Mouse (Mus musculus): ENCODE data around the gene Vwf. TPM values are rescaled to one million over a fixed set of nuclear protein-coding genes. Genes with fewer than 3 reads are reported as not detected.

Gene Vwf
- polyA plus RNA-seq, 1 experiment from 2014 or later = 9.0 TPM

DNA sequence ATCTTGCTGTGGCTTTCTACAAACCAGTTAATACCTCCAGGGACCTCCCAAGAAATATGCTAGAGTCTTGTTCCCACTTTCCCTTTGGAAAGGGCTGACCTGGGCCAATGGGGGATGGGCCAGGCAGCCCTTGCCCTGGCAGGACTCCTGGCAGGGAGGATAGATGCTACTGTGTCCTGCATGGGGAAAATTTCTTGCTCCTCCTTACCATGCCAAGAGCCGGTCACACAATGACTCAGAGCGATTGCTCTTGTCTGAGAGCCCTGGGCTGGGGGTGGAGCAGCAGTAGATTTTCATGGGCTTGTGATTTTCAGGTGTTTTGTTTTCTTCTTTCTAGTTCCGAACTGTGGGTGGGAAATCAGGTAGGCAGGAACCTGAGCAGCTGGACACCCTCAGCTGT, 39.0 kb downstream of the Vwf start:
- Histone ChIP-seq H3K4me2 (ENCODE audit: low read depth, low read length, severe bottlenecking) (no peak overlapping the region), H3K27me3 (ENCODE audit: control insufficient read depth, insufficient read depth, low read length) (no peaks in the 10 kb centered on the region), H3K9me3 (ENCODE audit: control insufficient read depth, low read length) (no peaks in the 10 kb centered on the region), H3K27ac (ENCODE audit: low read depth, low read length) (no peak overlapping the region), H3K4me3 (ENCODE audit: low read depth, low read length) (no peak overlapping the region), H3K36me3 (ENCODE audit: control insufficient read depth, insufficient read depth, low read length) (no peaks in the 10 kb centered on the region), H3K9ac (ENCODE audit: low read length) (0 out of 2 replicates have a peak overlapping the region, but pooled peaks have one; percentile 14), H3K4me1 (replicated peaks; ENCODE audit: control insufficient read depth, insufficient read depth, low read length) (no peaks in the 10 kb centered on the region)
- DNase-seq (ENCODE audit: low spot score) = no peak
- ATAC-seq (replicated peaks; ENCODE audit: low FRiP score) = no peak
- WGBS = 58% methylated on average over 3 of the region's 3 CpGs

DNA sequence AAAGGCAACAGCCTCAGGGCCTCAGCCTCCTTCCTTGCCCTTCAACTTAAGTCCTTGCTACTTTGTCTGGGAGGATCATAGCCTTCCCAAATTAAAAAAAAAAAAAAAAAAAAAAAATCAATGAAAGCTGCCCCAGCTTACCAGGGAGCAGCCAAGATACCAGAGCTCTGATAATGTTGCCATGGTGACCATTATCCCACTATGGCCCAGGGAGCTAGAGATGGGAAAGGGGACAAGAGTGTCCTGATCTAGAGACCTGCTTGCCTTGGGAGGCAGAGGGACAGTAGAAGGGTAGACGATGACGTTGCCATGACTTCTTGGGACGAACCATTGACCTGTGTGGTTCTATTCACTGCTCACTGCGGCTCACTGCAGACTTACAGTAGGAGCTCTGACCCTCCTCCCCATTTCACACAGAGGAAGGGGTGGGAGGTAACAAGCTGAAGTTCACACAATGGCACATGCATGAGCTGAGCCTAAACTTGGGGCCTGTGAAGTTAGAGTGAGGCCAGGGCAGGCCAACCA, 39.5 kb downstream of the Vwf start:
- Histone ChIP-seq H3K9ac (ENCODE audit: low read length) (no peak overlapping the region), H3K36me3 (ENCODE audit: control insufficient read depth, insufficient read depth, low read length) (no peaks in the 10 kb centered on the region), H3K4me3 (ENCODE audit: low read depth, low read length) (no peak overlapping the region), H3K4me2 (ENCODE audit: low read depth, low read length, severe bottlenecking) (no peak overlapping the region), H3K9me3 (ENCODE audit: control insufficient read depth, low read length) (no peaks in the 10 kb centered on the region), H3K27me3 (ENCODE audit: control insufficient read depth, insufficient read depth, low read length) (no peaks in the 10 kb centered on the region), H3K27ac (ENCODE audit: low read depth, low read length) (no peak overlapping the region), H3K4me1 (replicated peaks; ENCODE audit: control insufficient read depth, insufficient read depth, low read length) (no peaks in the 10 kb centered on the region)
- DNase-seq (ENCODE audit: low spot score) (no peak), ATAC-seq (replicated peaks; ENCODE audit: low FRiP score) (0 out of 2 replicates have a peak, but pooled peaks have one; percentile 15)
- WGBS = 76% methylated on average over 4 of the region's 4 CpGs

DNA sequence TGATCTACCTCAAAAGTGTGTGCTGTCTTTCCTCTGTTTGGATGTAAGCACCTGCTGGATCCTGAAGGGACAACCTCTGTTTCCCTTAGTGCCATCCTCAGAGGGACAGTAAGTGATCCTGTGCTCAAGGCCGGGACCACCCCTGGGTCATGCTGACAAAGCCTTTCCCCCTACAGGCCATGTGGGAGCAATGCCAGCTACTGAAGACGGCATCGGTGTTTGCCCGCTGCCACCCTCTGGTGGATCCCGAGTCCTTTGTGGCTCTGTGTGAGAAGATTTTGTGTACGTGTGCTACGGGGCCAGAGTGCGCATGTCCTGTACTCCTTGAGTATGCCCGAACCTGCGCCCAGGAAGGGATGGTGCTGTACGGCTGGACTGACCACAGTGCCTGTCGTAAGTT, 41.7 kb downstream of the Vwf start:
- 91% methylated on average over 12 of the region's 12 CpGs for WGBS
- Histone ChIP-seq H3K4me3 (ENCODE audit: low read depth, low read length) (no peak overlapping the region), H3K4me2 (ENCODE audit: low read depth, low read length, severe bottlenecking) (no peak overlapping the region), H3K9ac (ENCODE audit: low read length) (no peak overlapping the region), H3K4me1 (replicated peaks; ENCODE audit: control insufficient read depth, insufficient read depth, low read length) (no peaks in the 10 kb centered on the region), H3K9me3 (ENCODE audit: control insufficient read depth, low read length) (no peaks in the 10 kb centered on the region), H3K27me3 (ENCODE audit: control insufficient read depth, insufficient read depth, low read length) (no peaks in the 10 kb centered on the region), H3K36me3 (ENCODE audit: control insufficient read depth, insufficient read depth, low read length) (no peaks in the 10 kb centered on the region), H3K27ac (ENCODE audit: low read depth, low read length) (no peak overlapping the region)
- ATAC-seq (replicated peaks; ENCODE audit: low FRiP score) (no peak), DNase-seq (ENCODE audit: low spot score) (no peak)

DNA sequence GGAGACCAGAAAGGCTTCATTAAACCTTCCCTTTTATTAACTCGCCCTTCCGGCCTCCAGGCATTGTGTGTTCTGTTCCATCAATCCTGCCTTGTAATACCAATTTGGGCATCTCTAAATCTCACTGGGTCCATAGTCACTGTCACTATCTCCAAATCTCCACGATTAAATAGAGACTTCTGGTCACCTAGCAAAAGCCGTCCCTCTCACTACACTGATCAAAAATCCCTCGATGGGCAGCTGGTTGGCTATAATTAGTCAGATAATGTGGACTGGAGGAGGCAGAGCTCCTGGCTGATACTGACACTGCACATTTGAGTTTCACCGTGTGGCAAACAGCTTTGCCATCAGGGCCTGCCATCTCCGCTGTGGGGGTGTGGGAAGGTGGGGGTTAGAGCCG, 42.5 kb downstream of the Vwf start:
- no peak overlapping the region for H3K4me2 ChIP-seq (ENCODE audit: low read depth, low read length, severe bottlenecking)

DNA sequence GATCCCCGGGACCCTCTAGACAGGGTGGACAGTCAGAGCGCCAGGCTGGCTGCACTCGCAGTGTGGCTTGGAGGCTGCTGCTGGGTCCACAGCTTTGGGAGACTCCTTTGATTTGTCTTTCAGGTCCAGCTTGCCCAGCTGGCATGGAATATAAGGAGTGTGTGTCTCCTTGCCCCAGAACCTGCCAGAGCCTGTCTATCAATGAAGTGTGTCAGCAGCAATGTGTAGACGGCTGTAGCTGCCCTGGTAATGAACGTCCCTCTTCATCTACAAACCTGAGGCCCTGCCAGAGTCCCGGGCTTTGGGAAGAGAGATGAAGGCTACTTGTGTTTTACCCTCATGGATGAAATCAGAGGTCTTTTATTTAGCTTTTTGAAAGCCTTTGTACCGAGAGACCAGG, 43.5 kb downstream of the Vwf start:
- Histone ChIP-seq H3K9me3 (ENCODE audit: control insufficient read depth, low read length) (no peaks in the 10 kb centered on the region), H3K27me3 (ENCODE audit: control insufficient read depth, insufficient read depth, low read length) (no peaks in the 10 kb centered on the region), H3K4me1 (replicated peaks; ENCODE audit: control insufficient read depth, insufficient read depth, low read length) (no peaks in the 10 kb centered on the region), H3K27ac (ENCODE audit: low read depth, low read length) (no peak overlapping the region), H3K9ac (ENCODE audit: low read length) (no peak overlapping the region), H3K36me3 (ENCODE audit: control insufficient read depth, insufficient read depth, low read length) (no peaks in the 10 kb centered on the region), H3K4me3 (ENCODE audit: low read depth, low read length) (no peak overlapping the region), H3K4me2 (ENCODE audit: low read depth, low read length, severe bottlenecking) (no peak overlapping the region)
- ATAC-seq (replicated peaks; ENCODE audit: low FRiP score) (no peak), DNase-seq (ENCODE audit: low spot score) (no peak)
- 88% methylated on average over 7 of the region's 7 CpGs for WGBS

More for the DNA sequence above, 42.5 kb downstream of the Vwf start:
- Histone ChIP-seq H3K4me3 (ENCODE audit: low read depth, low read length) (no peak overlapping the region), H3K27me3 (ENCODE audit: control insufficient read depth, insufficient read depth, low read length) (no peaks in the 10 kb centered on the region), H3K9me3 (ENCODE audit: control insufficient read depth, low read length) (no peaks in the 10 kb centered on the region), H3K27ac (ENCODE audit: low read depth, low read length) (no peak overlapping the region), H3K4me1 (replicated peaks; ENCODE audit: control insufficient read depth, insufficient read depth, low read length) (no peaks in the 10 kb centered on the region), H3K9ac (ENCODE audit: low read length) (no peak overlapping the region), H3K36me3 (ENCODE audit: control insufficient read depth, insufficient read depth, low read length) (no peaks in the 10 kb centered on the region)
- WGBS = 85% methylated on average over 8 of the region's 8 CpGs
- ATAC-seq (replicated peaks; ENCODE audit: low FRiP score) = no peak
- no peak for DNase-seq (ENCODE audit: low spot score)

DNA sequence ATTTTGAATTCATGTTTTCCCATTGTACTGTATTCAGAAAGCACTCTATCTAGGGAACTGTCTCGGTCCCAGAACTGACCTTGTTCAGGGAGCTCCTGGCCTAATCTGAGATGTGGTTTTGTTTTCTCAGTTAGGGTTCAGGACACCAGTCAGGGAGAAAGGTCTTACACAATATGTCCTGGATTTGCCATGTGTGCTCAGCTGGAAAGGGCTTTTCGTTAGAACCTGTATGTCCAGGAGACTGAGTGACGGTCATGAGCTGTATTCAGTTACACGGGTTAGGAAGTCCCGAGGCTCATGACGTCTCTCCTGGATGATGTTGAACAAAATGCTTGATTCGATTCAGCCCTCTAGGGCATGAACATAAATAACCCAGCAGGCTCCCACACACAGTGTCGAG, 43.9 kb downstream of the Vwf start:
- no peak overlapping the region for H3K4me3 ChIP-seq (ENCODE audit: low read depth, low read length)
- 78% methylated on average over 8 of the region's 8 CpGs for WGBS
- no peak for DNase-seq (ENCODE audit: low spot score)

DNA sequence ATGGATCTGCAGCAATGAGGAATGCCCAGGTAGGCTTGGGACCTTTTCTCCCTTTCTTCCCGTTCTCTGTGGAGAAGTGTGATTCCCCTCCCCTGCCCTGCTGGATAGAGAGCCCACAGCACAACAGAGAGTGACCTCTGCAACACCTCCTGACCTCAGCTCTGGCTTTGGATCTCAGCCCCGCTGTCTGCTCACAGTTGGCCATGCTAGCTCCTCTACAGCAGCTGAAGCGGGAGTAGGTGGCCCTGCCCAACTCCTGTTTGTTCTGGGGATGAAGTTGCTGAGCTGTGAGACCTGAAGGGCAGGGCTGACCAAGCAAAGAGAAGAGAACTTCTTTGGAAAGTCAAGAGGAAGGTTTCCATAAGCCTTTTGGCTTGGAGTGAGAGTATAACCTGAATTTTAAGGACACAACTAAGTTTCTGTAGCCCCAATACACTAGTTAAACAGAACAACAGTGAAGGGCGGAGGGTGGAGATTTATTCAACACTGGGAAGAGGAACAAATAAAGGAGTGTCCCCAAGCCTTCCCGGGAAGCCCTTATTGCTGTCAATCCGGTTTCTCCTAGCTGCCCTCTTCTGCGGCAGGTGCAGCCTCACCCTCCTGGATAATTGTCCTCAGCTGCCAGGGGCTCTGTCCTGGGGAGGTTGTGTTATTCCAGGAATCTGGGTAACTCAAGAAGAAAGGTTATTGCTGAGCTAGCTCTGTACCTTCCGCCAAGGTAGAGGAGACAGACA, 45.2 kb downstream of the Vwf start:
- Histone ChIP-seq H3K9me3 (ENCODE audit: control insufficient read depth, low read length) (no peaks in the 10 kb centered on the region), H3K4me2 (ENCODE audit: low read depth, low read length, severe bottlenecking) (no peak overlapping the region), H3K9ac (ENCODE audit: low read length) (no peak overlapping the region), H3K27me3 (ENCODE audit: control insufficient read depth, insufficient read depth, low read length) (no peaks in the 10 kb centered on the region), H3K27ac (ENCODE audit: low read depth, low read length) (no peak overlapping the region), H3K36me3 (ENCODE audit: control insufficient read depth, insufficient read depth, low read length) (no peaks in the 10 kb centered on the region), H3K4me1 (replicated peaks; ENCODE audit: control insufficient read depth, insufficient read depth, low read length) (no peaks in the 10 kb centered on the region), H3K4me3 (ENCODE audit: low read depth, low read length) (no peak overlapping the region)
- 72% methylated on average over 8 of the region's 8 CpGs for WGBS
- ATAC-seq (replicated peaks; ENCODE audit: low FRiP score) = no peak
- DNase-seq (ENCODE audit: low spot score) = no peak

More for the DNA sequence above, 43.9 kb downstream of the Vwf start:
- Histone ChIP-seq H3K9ac (ENCODE audit: low read length) (no peak overlapping the region), H3K27me3 (ENCODE audit: control insufficient read depth, insufficient read depth, low read length) (no peaks in the 10 kb centered on the region), H3K36me3 (ENCODE audit: control insufficient read depth, insufficient read depth, low read length) (no peaks in the 10 kb centered on the region), H3K4me2 (ENCODE audit: low read depth, low read length, severe bottlenecking) (no peak overlapping the region), H3K9me3 (ENCODE audit: control insufficient read depth, low read length) (no peaks in the 10 kb centered on the region), H3K27ac (ENCODE audit: low read depth, low read length) (no peak overlapping the region), H3K4me1 (replicated peaks; ENCODE audit: control insufficient read depth, insufficient read depth, low read length) (no peaks in the 10 kb centered on the region)
- ATAC-seq (replicated peaks; ENCODE audit: low FRiP score) = no peak

DNA sequence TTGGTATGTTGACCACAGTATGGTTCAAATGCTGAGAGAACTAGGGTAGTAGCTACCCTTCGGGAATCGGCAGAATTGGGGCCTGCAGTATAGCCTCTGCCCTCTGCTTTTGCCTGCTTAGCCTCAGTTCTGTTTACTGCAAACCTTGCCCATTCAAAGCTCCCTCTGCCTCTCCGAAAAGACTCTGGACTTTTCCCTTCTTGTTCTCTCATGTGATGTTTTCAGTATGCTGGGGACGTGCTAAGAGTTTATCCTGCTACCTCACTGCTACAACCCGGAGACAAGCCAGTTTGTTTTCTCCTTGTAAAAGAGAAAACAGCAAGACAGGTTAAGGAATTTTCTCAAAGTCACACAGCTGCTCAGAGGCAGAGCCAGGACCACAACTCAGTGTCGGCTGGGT, 46.0 kb downstream of the Vwf start:
- Histone ChIP-seq H3K4me1 (replicated peaks; ENCODE audit: control insufficient read depth, insufficient read depth, low read length) (no peaks in the 10 kb centered on the region), H3K36me3 (ENCODE audit: control insufficient read depth, insufficient read depth, low read length) (no peaks in the 10 kb centered on the region), H3K27ac (ENCODE audit: low read depth, low read length) (no peak overlapping the region), H3K9me3 (ENCODE audit: control insufficient read depth, low read length) (no peaks in the 10 kb centered on the region), H3K9ac (ENCODE audit: low read length) (no peak overlapping the region), H3K4me3 (ENCODE audit: low read depth, low read length) (no peak overlapping the region), H3K27me3 (ENCODE audit: control insufficient read depth, insufficient read depth, low read length) (no peaks in the 10 kb centered on the region), H3K4me2 (ENCODE audit: low read depth, low read length, severe bottlenecking) (no peak overlapping the region)
- DNase-seq (ENCODE audit: low spot score) (no peak), ATAC-seq (replicated peaks; ENCODE audit: low FRiP score) (no peak)
- 94% methylated on average over 6 of the region's 6 CpGs for WGBS

DNA sequence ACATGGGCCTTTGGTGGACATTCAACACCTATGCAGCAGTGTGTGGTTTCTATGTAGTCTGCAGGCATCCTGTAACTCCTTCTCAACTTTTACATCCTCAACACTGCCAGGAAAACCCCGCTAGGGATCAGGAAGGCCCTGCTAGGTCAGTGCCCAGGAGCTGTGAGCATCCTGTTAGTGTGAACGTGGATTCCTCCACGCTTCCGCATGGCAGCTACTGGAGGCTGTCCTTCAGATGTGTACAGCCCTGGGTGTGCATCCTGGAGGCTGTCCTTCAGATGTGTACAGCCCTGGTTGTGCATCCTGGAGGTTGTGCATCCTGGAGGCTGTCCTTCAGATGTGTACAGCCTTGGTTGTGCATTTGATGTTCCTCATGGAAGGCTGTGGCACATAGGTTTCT, 47.7 kb downstream of the Vwf start:
- Histone ChIP-seq H3K9me3 (ENCODE audit: control insufficient read depth, low read length) (no peaks in the 10 kb centered on the region), H3K9ac (ENCODE audit: low read length) (no peak overlapping the region), H3K27me3 (ENCODE audit: control insufficient read depth, insufficient read depth, low read length) (no peaks in the 10 kb centered on the region), H3K4me2 (ENCODE audit: low read depth, low read length, severe bottlenecking) (no peak overlapping the region), H3K27ac (ENCODE audit: low read depth, low read length) (no peak overlapping the region), H3K4me1 (replicated peaks; ENCODE audit: control insufficient read depth, insufficient read depth, low read length) (no peaks in the 10 kb centered on the region), H3K36me3 (ENCODE audit: control insufficient read depth, insufficient read depth, low read length) (no peaks in the 10 kb centered on the region), H3K4me3 (ENCODE audit: low read depth, low read length) (no peak overlapping the region)
- ATAC-seq (replicated peaks; ENCODE audit: low FRiP score) = no peak
- no peak for DNase-seq (ENCODE audit: low spot score)
- 92% methylated on average over 4 of the region's 4 CpGs for WGBS
